Mouse (Mus musculus): ENCODE results near the gene F2. TPM values are rescaled to one million over a fixed set of nuclear protein-coding genes. Genes with fewer than 3 reads are reported as not detected.

F2 gene
- 3.4 and 4.0 TPM in 2 replicates for polyA plus RNA-seq (2015; fragmentation: Nextera tagmentation; extraction: Ambion mirVana)

GRCm38 (mm10) chr2:91636229-91636628, at the start of gene F2:
Gene F2, minus strand, starts transcription at chr2:91636414.

GRCm38 (mm10) chr2:91649553-91650359, 13.5 kb upstream of the F2 start, which contains the start of the genes Zfp408 and Arhgap1:
Gene Zfp408, minus strand, starts transcription at chr2:91649791.
Gene Arhgap1, plus strand, starts transcription at chr2:91649860.

Other genes with a start within 250 kb of the F2 start
- gene 1110051M20Rik, start 191.7 kb downstream of the F2 start, polyA plus RNA-seq (2015; fragmentation: Nextera tagmentation; extraction: Ambion mirVana) = 24.2 and 28.0 TPM in 2 replicates
- 6.0 and 6.5 TPM in 2 replicates for gene Lrp4, start 178.9 kb downstream of the F2 start, polyA plus RNA-seq (2015; fragmentation: Nextera tagmentation; extraction: Ambion mirVana)
- gene Ckap5, start 109.7 kb downstream of the F2 start, polyA plus RNA-seq (2015; fragmentation: Nextera tagmentation; extraction: Ambion mirVana) = 25.1 and 25.3 TPM in 2 replicates
- gene Zfp408, start 13.4 kb upstream of the F2 start, polyA plus RNA-seq (2015; fragmentation: Nextera tagmentation; extraction: Ambion mirVana) = 4.0 and 4.1 TPM in 2 replicates
- gene Arhgap1, start 13.4 kb upstream of the F2 start, polyA plus RNA-seq (2015; fragmentation: Nextera tagmentation; extraction: Ambion mirVana) = 38.7 and 49.7 TPM in 2 replicates
- gene Atg13, start 74.2 kb upstream of the F2 start, polyA plus RNA-seq (2015; fragmentation: Nextera tagmentation; extraction: Ambion mirVana) = 18.8 and 19.3 TPM in 2 replicates
- 8.4 and 8.6 TPM in 2 replicates for gene Harbi1, start 74.4 kb upstream of the F2 start, polyA plus RNA-seq (2015; fragmentation: Nextera tagmentation; extraction: Ambion mirVana)
- 6.2 and 6.7 TPM in 2 replicates for gene Ambra1, start 93.7 kb upstream of the F2 start, polyA plus RNA-seq (2015; fragmentation: Nextera tagmentation; extraction: Ambion mirVana)